Mouse (Mus musculus): ENCODE data around the gene Gtf2h4. TPM values are rescaled to one million over a fixed set of nuclear protein-coding genes. Genes with fewer than 3 reads are reported as not detected.

Gtf2h4 gene
- polyA plus RNA-seq, 1 experiment from 2014 or later: 36.3 TPM

- Histone ChIP-seq H3K4me2 (no peak overlapping the region), H3K4me1 (peaks cover 31% of the 10 kb centered on the region), H3K27me3 (replicated peaks) (no peaks in the 10 kb centered on the region), H3K9me3 (no peaks in the 10 kb centered on the region), H3K27ac (no peak overlapping the region), H3K36me3 (peaks cover 43% of the 10 kb centered on the region), H3K4me3 (replicated peaks) (no peak overlapping the region), H3K9ac (no peak overlapping the region)
- WGBS: 87% methylated on average over 2 of the region's 2 CpGs
- no peak for ATAC-seq (ENCODE audit: insufficient read depth, low FRiP score, low read depth)
Measured at GRCm38 (mm10) chr17:35695289-35695688, 21.8 kb upstream of the Gtf2h4 start.

GRCm38 (mm10) chr17:35693906-35694305 lies 20.4 kb upstream of the Gtf2h4 start:
- Histone ChIP-seq H3K27ac (no peak overlapping the region), H3K9ac (no peak overlapping the region), H3K4me1 (peaks cover 20% of the 10 kb centered on the region), H3K27me3 (replicated peaks) (no peaks in the 10 kb centered on the region), H3K4me2 (no peak overlapping the region), H3K36me3 (peaks cover 53% of the 10 kb centered on the region), H3K4me3 (replicated peaks) (no peak overlapping the region), H3K9me3 (no peaks in the 10 kb centered on the region)
- no peak for ATAC-seq (ENCODE audit: insufficient read depth, low FRiP score, low read depth)
- WGBS: 83% methylated on average over 5 of the region's 5 CpGs

- H3K36me3 ChIP-seq: peaks cover 69% of the 10 kb centered on the region
- ATAC-seq (ENCODE audit: insufficient read depth, low FRiP score, low read depth): no peak
- H3K9ac ChIP-seq: no peak overlapping the region
- no peak overlapping the region for H3K4me2 ChIP-seq
- no peaks in the 10 kb centered on the region for H3K9me3 ChIP-seq
- H3K4me1 ChIP-seq: peaks cover 7% of the 10 kb centered on the region
- WGBS: 70% methylated on average over 4 of the region's 4 CpGs
- no peak overlapping the region for H3K4me3 ChIP-seq (replicated peaks)
- H3K27me3 ChIP-seq (replicated peaks): no peaks in the 10 kb centered on the region
- H3K27ac ChIP-seq: no peak overlapping the region
Measured at GRCm38 (mm10) chr17:35692368-35692767, 18.8 kb upstream of the Gtf2h4 start.

GRCm38 (mm10) chr17:35691811-35692210 lies 18.3 kb upstream of the Gtf2h4 start:
- H3K4me3 ChIP-seq (replicated peaks): no peak overlapping the region
- no peak overlapping the region for H3K9ac ChIP-seq
- no peaks in the 10 kb centered on the region for H3K27me3 ChIP-seq (replicated peaks)
- no peak for ATAC-seq (ENCODE audit: insufficient read depth, low FRiP score, low read depth)
- H3K4me2 ChIP-seq: no peak overlapping the region
- no peak overlapping the region for H3K27ac ChIP-seq
- peaks cover 74% of the 10 kb centered on the region for H3K36me3 ChIP-seq
- 78% methylated on average over 4 of the region's 4 CpGs for WGBS
- H3K9me3 ChIP-seq: no peaks in the 10 kb centered on the region
- 0 out of 2 replicates have a peak, but pooled peaks cover 2% of the 10 kb centered on the region for H3K4me1 ChIP-seq

- Histone ChIP-seq H3K27ac (no peak overlapping the region), H3K4me3 (replicated peaks) (no peak overlapping the region), H3K36me3 (peaks cover 77% of the 10 kb centered on the region), H3K9ac (no peak overlapping the region), H3K4me2 (no peak overlapping the region), H3K27me3 (replicated peaks) (no peaks in the 10 kb centered on the region), H3K9me3 (no peaks in the 10 kb centered on the region), H3K4me1 (no peaks in the 10 kb centered on the region)
- 91% methylated on average over 18 of the region's 18 CpGs for WGBS
- no peak for ATAC-seq (ENCODE audit: insufficient read depth, low FRiP score, low read depth)
Measured at GRCm38 (mm10) chr17:35689936-35690645, 16.6 kb upstream of the Gtf2h4 start.

GRCm38 (mm10) chr17:35688347-35689175 lies 15.0 kb upstream of the Gtf2h4 start:
- 82% methylated on average over 25 of the region's 25 CpGs for WGBS
- Histone ChIP-seq H3K9me3 (no peaks in the 10 kb centered on the region), H3K4me3 (replicated peaks) (no peak overlapping the region), H3K9ac (no peak overlapping the region), H3K27me3 (replicated peaks) (no peaks in the 10 kb centered on the region), H3K27ac (no peak overlapping the region), H3K4me1 (no peaks in the 10 kb centered on the region), H3K36me3 (peaks cover 81% of the 10 kb centered on the region), H3K4me2 (no peak overlapping the region)
- no peak for ATAC-seq (ENCODE audit: insufficient read depth, low FRiP score, low read depth)

GRCm38 (mm10) chr17:35685061-35685460 lies 11.5 kb upstream of the Gtf2h4 start:
- 76% methylated on average over 9 of the region's 9 CpGs for WGBS
- H3K27me3 ChIP-seq (replicated peaks): no peaks in the 10 kb centered on the region

GRCm38 (mm10) chr17:35681986-35682385 lies 8.4 kb upstream of the Gtf2h4 start:
- Histone ChIP-seq H3K27ac (no peak overlapping the region), H3K27me3 (replicated peaks) (no peaks in the 10 kb centered on the region), H3K9ac (no peak overlapping the region), H3K9me3 (no peaks in the 10 kb centered on the region), H3K4me2 (no peak overlapping the region), H3K36me3 (peaks cover 36% of the 10 kb centered on the region), H3K4me1 (no peaks in the 10 kb centered on the region), H3K4me3 (replicated peaks) (no peak overlapping the region)
- 88% methylated on average over 13 of the region's 13 CpGs for WGBS
- no peak for ATAC-seq (ENCODE audit: insufficient read depth, low FRiP score, low read depth)

More at GRCm38 (mm10) chr17:35685061-35685460, 11.5 kb upstream of the Gtf2h4 start:
- Histone ChIP-seq H3K4me3 (replicated peaks) (no peak overlapping the region), H3K27ac (no peak overlapping the region), H3K9me3 (no peaks in the 10 kb centered on the region), H3K4me1 (no peaks in the 10 kb centered on the region), H3K36me3 (peaks cover 63% of the 10 kb centered on the region), H3K9ac (no peak overlapping the region), H3K4me2 (no peak overlapping the region)
- ATAC-seq (ENCODE audit: insufficient read depth, low FRiP score, low read depth): no peak

- no peak overlapping the region for H3K27ac ChIP-seq
- peaks cover 29% of the 10 kb centered on the region for H3K36me3 ChIP-seq
- H3K4me1 ChIP-seq: no peaks in the 10 kb centered on the region
- no peak for ATAC-seq (ENCODE audit: insufficient read depth, low FRiP score, low read depth)
- no peak overlapping the region for H3K4me3 ChIP-seq (replicated peaks)
- WGBS: 26% methylated on average over 6 of the region's 6 CpGs
- no peaks in the 10 kb centered on the region for H3K27me3 ChIP-seq (replicated peaks)
- no peak overlapping the region for H3K4me2 ChIP-seq
- no peak overlapping the region for H3K9ac ChIP-seq
- no peaks in the 10 kb centered on the region for H3K9me3 ChIP-seq
Measured at GRCm38 (mm10) chr17:35680591-35680990, 7.1 kb upstream of the Gtf2h4 start.

GRCm38 (mm10) chr17:35672527-35672926 lies 1.0 kb downstream of the Gtf2h4 start:
- no peak overlapping the region for H3K4me3 ChIP-seq (replicated peaks)
- H3K27me3 ChIP-seq (replicated peaks): no peaks in the 10 kb centered on the region
- H3K27ac ChIP-seq: no peak overlapping the region
- H3K4me1 ChIP-seq: peaks cover 7% of the 10 kb centered on the region; the same call in 1 of the 2 replicates
- no peak overlapping the region for H3K9ac ChIP-seq
- WGBS: 84% methylated on average over 6 of the region's 6 CpGs
- H3K4me2 ChIP-seq: no peak overlapping the region
- no peaks in the 10 kb centered on the region for H3K9me3 ChIP-seq
- no peak for ATAC-seq (ENCODE audit: insufficient read depth, low FRiP score, low read depth)
- H3K36me3 ChIP-seq: peaks cover 9% of the 10 kb centered on the region; the same call in 1 of the 2 replicates

GRCm38 (mm10) chr17:35671846-35672245 lies 1.7 kb downstream of the Gtf2h4 start:
- Histone ChIP-seq H3K4me1 (peaks cover 8% of the 10 kb centered on the region), H3K9me3 (no peaks in the 10 kb centered on the region), H3K9ac (no peak overlapping the region), H3K4me3 (replicated peaks) (no peak overlapping the region), H3K36me3 (peaks cover 9% of the 10 kb centered on the region; the same call in 1 of the 2 replicates), H3K27me3 (replicated peaks) (no peaks in the 10 kb centered on the region), H3K4me2 (no peak overlapping the region), H3K27ac (no peak overlapping the region)
- 81% methylated on average over 6 of the region's 6 CpGs for WGBS
- no peak for ATAC-seq (ENCODE audit: insufficient read depth, low FRiP score, low read depth)

GRCm38 (mm10) chr17:35669731-35670130 lies 3.8 kb downstream of the Gtf2h4 start:
- ATAC-seq (ENCODE audit: insufficient read depth, low FRiP score, low read depth): no peak
- no peak overlapping the region for H3K4me2 ChIP-seq
- peaks cover 20% of the 10 kb centered on the region for H3K4me1 ChIP-seq
- H3K9me3 ChIP-seq: no peaks in the 10 kb centered on the region
- no peak overlapping the region for H3K27ac ChIP-seq
- H3K4me3 ChIP-seq (replicated peaks): no peak overlapping the region
- no peaks in the 10 kb centered on the region for H3K27me3 ChIP-seq (replicated peaks)
- H3K9ac ChIP-seq: no peak overlapping the region
- H3K36me3 ChIP-seq: peaks cover 17% of the 10 kb centered on the region; the same call in 1 of the 2 replicates
- 93% methylated on average over 9 of the region's 9 CpGs for WGBS

Data from stomach, embryonic 15.5 days (tissue).